Mouse (Mus musculus) forebrain, embryonic 12.5 days (tissue): ENCODE measurements around the gene Arpc5l. TPM values are rescaled to one million over a fixed set of nuclear protein-coding genes. Genes with fewer than 3 reads are reported as not detected.
"Not testable (repeated sequence)": the region's sequence is repeated elsewhere in the genome, so short reads cannot be mapped to it uniquely, and the experiment has no call there.

Source experiments
- ATAC-seq: fragments of 200-750 bp; cut with Nextera tagmentation; 2 replicates; pipeline ENCODE4 v1.8.0; 2017; ENCODE audit warnings: moderate TSS enrichment; ENCODE audit not compliant: low FRiP score
- H3K27ac ChIP-seq: fragments of 300-500 bp; sonication (generic); 2 replicates; pipeline ENCODE4 v1.5.1; 2016; ENCODE audit warnings: mild to moderate bottlenecking
- H3K27me3 ChIP-seq: fragments of 300-500 bp; sonication (generic); 2 replicates; pipeline ENCODE4 v1.6.1; 2016; ENCODE audit warnings: mild to moderate bottlenecking
- H3K36me3 ChIP-seq: fragments of 300-500 bp; sonication (generic); replicated peaks from 2 replicates; pipeline ENCODE4 v1.6.1; 2016; ENCODE audit warnings: mild to moderate bottlenecking
- H3K4me1 ChIP-seq: fragments of 300-500 bp; sonication (generic); 2 replicates; pipeline ENCODE4 v1.6.1; 2016
- H3K4me2 ChIP-seq: fragments of 300-500 bp; sonication (generic); 2 replicates; pipeline ENCODE4 v1.6.1; 2016; ENCODE audit warnings: mild to moderate bottlenecking, moderate library complexity
- H3K4me3 ChIP-seq: fragments of 300-500 bp; sonication (generic); replicated peaks from 2 replicates; pipeline ENCODE4 v1.5.1; 2016; ENCODE audit warnings: mild to moderate bottlenecking
- H3K9ac ChIP-seq: fragments of 300-500 bp; sonication (generic); 2 replicates; pipeline ENCODE4 v1.6.1; 2016; ENCODE audit warnings: mild to moderate bottlenecking
- H3K9me3 ChIP-seq: fragments of 300-500 bp; sonication (generic); 2 replicates; pipeline ENCODE4 v1.6.1; 2016
- WGBS: fragments of 180-500 bp; shearing (Covaris S2); methylation state at CpG from one replicate; pipeline ENCODE4 v1.1.7; 2016; 5-methylcytosine and 5-hydroxymethylcytosine counted together
- polyA plus RNA-seq: library from polyadenylated mRNA; unstranded; fragments of >200 nt; fragmentation: Nextera tagmentation; extraction: Ambion mirVana; gene quantifications from 2 replicates; pipeline ENCODE4 v1.2.1, GENCODE M21; 2016

Arpc5l gene
- polyA plus RNA-seq, 1 experiment from 2014 or later, result 143 TPM

GRCm38 (mm10) chr2:39003106-39003505 is 2.0 kb upstream of the Arpc5l start:
- H3K36me3 ChIP-seq, result peaks cover 48% of the 10 kb centered on the region
- H3K9ac ChIP-seq, result peak overlapping the region; percentile 89; the same call in 1 of the 2 replicates
- peak overlapping the region; percentile 82 for H3K4me2 ChIP-seq
- ATAC-seq, result no peak
- H3K27ac ChIP-seq, result no peak overlapping the region
- no peaks in the 10 kb centered on the region for H3K9me3 ChIP-seq
- no peaks in the 10 kb centered on the region for H3K27me3 ChIP-seq
- 54% methylated on average over 8 of the region's 8 CpGs for WGBS
- peaks cover 35% of the 10 kb centered on the region for H3K4me1 ChIP-seq
- peak overlapping the region; percentile 74 for H3K4me3 ChIP-seq

GRCm38 (mm10) chr2:39003512-39003911 is 1.6 kb upstream of the Arpc5l start:
- Histone ChIP-seq H3K4me2 (peak overlapping the region; percentile 82), H3K36me3 (peaks cover 48% of the 10 kb centered on the region), H3K9ac (peak overlapping the region; percentile 89), H3K27me3 (no peaks in the 10 kb centered on the region), H3K27ac (no peak overlapping the region), H3K4me3 (peak overlapping the region; percentile 74), H3K9me3 (no peaks in the 10 kb centered on the region), H3K4me1 (peaks cover 35% of the 10 kb centered on the region)
- ATAC-seq, result no peak
- 67% methylated on average over 5 of the region's 5 CpGs for WGBS

- H3K27me3 ChIP-seq, result no peaks in the 10 kb centered on the region
- WGBS, result 2% methylated on average over 11 of the region's 11 CpGs
- peak overlapping the region; percentile 92; the same call in 1 of the 2 replicates for H3K27ac ChIP-seq
- H3K9me3 ChIP-seq, result no peaks in the 10 kb centered on the region
- H3K4me2 ChIP-seq, result peak overlapping the region; percentile 82
- peak overlapping the region; percentile 74 for H3K4me3 ChIP-seq
- 0 out of 2 replicates have a peak, but pooled peaks have one; percentile 5 for ATAC-seq
- peaks cover 44% of the 10 kb centered on the region for H3K4me1 ChIP-seq
- peak overlapping the region; percentile 89 for H3K9ac ChIP-seq
- peaks cover 45% of the 10 kb centered on the region for H3K36me3 ChIP-seq
These were observed 776 bp upstream of the Arpc5l start for GRCm38 (mm10) chr2:39004372-39004771.

- Histone ChIP-seq H3K4me1 (peaks cover 48% of the 10 kb centered on the region), H3K9ac (peak within 1 kb of the TSS; percentile 89), H3K4me3 (peak within 1 kb of the TSS; percentile 74), H3K9me3 (no peaks in the 10 kb centered on the region), H3K27ac (peak within 1 kb of the TSS; percentile 92), H3K27me3 (no peaks in the 10 kb centered on the region), H3K4me2 (peak within 1 kb of the TSS; percentile 82), H3K36me3 (peaks cover 33% of the 10 kb centered on the region)
- WGBS, result 12% methylated on average over 15 of the region's 15 CpGs
- ATAC-seq, result no peak
These were observed 479 bp downstream of the Arpc5l start, which contains the start of gene Rpl35 for GRCm38 (mm10) chr2:39005574-39006079. TSS of gene Rpl35 (minus strand) at chr2:39005624.

- Histone ChIP-seq H3K4me1 (peaks cover 48% of the 10 kb centered on the region), H3K36me3 (peaks cover 27% of the 10 kb centered on the region), H3K4me2 (peak overlapping the region; percentile 82), H3K9me3 (no peaks in the 10 kb centered on the region), H3K27ac (no peak overlapping the region), H3K4me3 (peak overlapping the region; percentile 74), H3K27me3 (no peaks in the 10 kb centered on the region), H3K9ac (no peak overlapping the region)
- WGBS, result 90% methylated on average over 14 of the region's 14 CpGs
- ATAC-seq, result no peak
These were observed 1.1 kb downstream of the Arpc5l start for GRCm38 (mm10) chr2:39006149-39006730.

GRCm38 (mm10) chr2:39007865-39008264 is 2.7 kb downstream of the Arpc5l start:
- H3K4me1 ChIP-seq, result peaks cover 43% of the 10 kb centered on the region
- peak overlapping the region; percentile 95 for H3K4me3 ChIP-seq
- WGBS, result 0% methylated on average over 40 of the region's 44 CpGs
- ATAC-seq, result peak; percentile 90
- H3K27me3 ChIP-seq, result no peaks in the 10 kb centered on the region
- H3K36me3 ChIP-seq, result peaks cover 20% of the 10 kb centered on the region
- peak overlapping the region; percentile 94 for H3K9ac ChIP-seq
- no peaks in the 10 kb centered on the region for H3K9me3 ChIP-seq
- peak overlapping the region; percentile 93 for H3K4me2 ChIP-seq
- H3K27ac ChIP-seq, result peak overlapping the region; percentile 89

- H3K36me3 ChIP-seq, result peaks cover 20% of the 10 kb centered on the region
- H3K27ac ChIP-seq, result peak overlapping the region; percentile 89
- peak overlapping the region; percentile 94 for H3K9ac ChIP-seq
- ATAC-seq, result peak; percentile 60
- under 1% methylated on average over 23 of the region's 25 CpGs for WGBS
- H3K9me3 ChIP-seq, result no peaks in the 10 kb centered on the region
- H3K4me2 ChIP-seq, result peak overlapping the region; percentile 93
- H3K4me3 ChIP-seq, result peak overlapping the region; percentile 95
- H3K4me1 ChIP-seq, result peaks cover 38% of the 10 kb centered on the region
- no peaks in the 10 kb centered on the region for H3K27me3 ChIP-seq
These were observed 3.3 kb downstream of the Arpc5l start for GRCm38 (mm10) chr2:39008350-39008851.

GRCm38 (mm10) chr2:39008954-39009365 is 3.8 kb downstream of the Arpc5l start:
- 37% methylated on average over 3 of the region's 3 CpGs for WGBS
- Histone ChIP-seq H3K9ac (peak overlapping the region; percentile 94), H3K4me2 (peak overlapping the region; percentile 93), H3K27ac (peak overlapping the region; percentile 89; the same call in 1 of the 2 replicates), H3K4me3 (peak overlapping the region; percentile 95), H3K27me3 (no peaks in the 10 kb centered on the region), H3K9me3 (no peaks in the 10 kb centered on the region), H3K4me1 (peaks cover 37% of the 10 kb centered on the region), H3K36me3 (peaks cover 20% of the 10 kb centered on the region)
- no peak for ATAC-seq

- H3K27me3 ChIP-seq, H3K4me2 ChIP-seq, H3K9me3 ChIP-seq, H3K4me3 ChIP-seq, H3K9ac ChIP-seq, H3K27ac ChIP-seq, ATAC-seq: not testable (repeated sequence)
- WGBS, result 89% methylated on average over 5 of the region's 5 CpGs
- Histone ChIP-seq H3K36me3 (peaks cover 32% of the 10 kb centered on the region), H3K4me1 (peaks cover 33% of the 10 kb centered on the region)
These were observed 5.0 kb downstream of the Arpc5l start for GRCm38 (mm10) chr2:39010144-39010543.

GRCm38 (mm10) chr2:39011264-39011663 is 6.1 kb downstream of the Arpc5l start:
- Histone ChIP-seq H3K27me3 (no peaks in the 10 kb centered on the region), H3K4me1 (peaks cover 26% of the 10 kb centered on the region), H3K9me3 (no peaks in the 10 kb centered on the region), H3K36me3 (peaks cover 42% of the 10 kb centered on the region), H3K4me3 (no peak overlapping the region), H3K9ac (no peak overlapping the region), H3K4me2 (no peak overlapping the region), H3K27ac (no peak overlapping the region)
- no peak for ATAC-seq

GRCm38 (mm10) chr2:39011971-39012370 is 6.8 kb downstream of the Arpc5l start:
- peaks cover 24% of the 10 kb centered on the region for H3K4me1 ChIP-seq
- no peak overlapping the region for H3K27ac ChIP-seq
- H3K36me3 ChIP-seq, result peaks cover 48% of the 10 kb centered on the region
- ATAC-seq, result no peak
- H3K4me3 ChIP-seq, result no peak overlapping the region
- H3K27me3 ChIP-seq, result no peaks in the 10 kb centered on the region
- H3K9ac ChIP-seq, result peak overlapping the region; percentile 4; the same call in 1 of the 2 replicates
- no peak overlapping the region for H3K4me2 ChIP-seq
- 92% methylated on average over 3 of the region's 3 CpGs for WGBS
- no peaks in the 10 kb centered on the region for H3K9me3 ChIP-seq

GRCm38 (mm10) chr2:39012768-39013279 is 7.7 kb downstream of the Arpc5l start:
- peaks cover 57% of the 10 kb centered on the region for H3K36me3 ChIP-seq
- WGBS, result 86% methylated on average over 7 of the region's 7 CpGs
- no peak overlapping the region for H3K4me2 ChIP-seq
- H3K4me3 ChIP-seq, result no peak overlapping the region
- H3K9ac ChIP-seq, result no peak overlapping the region
- no peak overlapping the region for H3K27ac ChIP-seq
- ATAC-seq, result no peak
- no peaks in the 10 kb centered on the region for H3K9me3 ChIP-seq
- peaks cover 20% of the 10 kb centered on the region for H3K4me1 ChIP-seq
- H3K27me3 ChIP-seq, result no peaks in the 10 kb centered on the region
